Mouse (Mus musculus) limb, embryonic 15.5 days (tissue): ENCODE results near the gene Cmpk1. TPM values are rescaled to one million over a fixed set of nuclear protein-coding genes. Genes with fewer than 3 reads are reported as not detected.

ENCODE experiments used
- ATAC-seq: fragments of 200-750 bp; cut with Nextera tagmentation; 2 replicates; pipeline ENCODE4 v1.8.0; 2017; ENCODE audit warnings: low read depth, moderate TSS enrichment; ENCODE audit not compliant: insufficient number of reproducible peaks, low FRiP score, low TSS enrichment
- H3K27ac ChIP-seq: fragments of 300-500 bp; sonication (generic); 2 replicates; pipeline ENCODE4 v1.5.1; 2015; ENCODE audit warnings: moderate library complexity, mild to moderate bottlenecking, inconsistent platforms
- H3K27me3 ChIP-seq: fragments of 300-500 bp; sonication (generic); 2 replicates; pipeline ENCODE4 v1.6.1; 2015; ENCODE audit warnings: inconsistent platforms
- H3K36me3 ChIP-seq: fragments of 300-500 bp; sonication (generic); 2 replicates; pipeline ENCODE4 v1.6.1; 2015; ENCODE audit warnings: inconsistent platforms
- H3K4me1 ChIP-seq: fragments of 300-500 bp; sonication (generic); 2 replicates; pipeline ENCODE4 v1.6.1; 2015; ENCODE audit warnings: inconsistent platforms
- H3K4me2 ChIP-seq: fragments of 300-500 bp; sonication (generic); 2 replicates; pipeline ENCODE4 v1.6.1; 2015; ENCODE audit warnings: mild to moderate bottlenecking, inconsistent platforms
- H3K4me3 ChIP-seq: fragments of 300-500 bp; sonication (generic); 2 replicates; pipeline ENCODE4 v1.5.1; 2015; ENCODE audit warnings: mild to moderate bottlenecking, inconsistent platforms
- H3K9ac ChIP-seq: fragments of 300-500 bp; sonication (generic); 2 replicates; pipeline ENCODE4 v1.6.1; 2015; ENCODE audit warnings: inconsistent platforms
- H3K9me3 ChIP-seq: fragments of 300-500 bp; sonication (generic); 2 replicates; pipeline ENCODE4 v1.6.1; 2016; ENCODE audit warnings: inconsistent platforms
- WGBS: fragments of 180-500 bp; shearing (Covaris S2); methylation state at CpG from one replicate; pipeline ENCODE4 v1.1.7; 2015; 5-methylcytosine and 5-hydroxymethylcytosine counted together
- polyA plus RNA-seq: library from polyadenylated mRNA; unstranded; fragments of >200 nt; fragmentation: Nextera tagmentation; extraction: Ambion mirVana; gene quantifications from 2 replicates; pipeline ENCODE4 v1.2.1, GENCODE M21; 2015

Gene Cmpk1
- polyA plus RNA-seq: 125 and 130 TPM in 2 replicates

DNA sequence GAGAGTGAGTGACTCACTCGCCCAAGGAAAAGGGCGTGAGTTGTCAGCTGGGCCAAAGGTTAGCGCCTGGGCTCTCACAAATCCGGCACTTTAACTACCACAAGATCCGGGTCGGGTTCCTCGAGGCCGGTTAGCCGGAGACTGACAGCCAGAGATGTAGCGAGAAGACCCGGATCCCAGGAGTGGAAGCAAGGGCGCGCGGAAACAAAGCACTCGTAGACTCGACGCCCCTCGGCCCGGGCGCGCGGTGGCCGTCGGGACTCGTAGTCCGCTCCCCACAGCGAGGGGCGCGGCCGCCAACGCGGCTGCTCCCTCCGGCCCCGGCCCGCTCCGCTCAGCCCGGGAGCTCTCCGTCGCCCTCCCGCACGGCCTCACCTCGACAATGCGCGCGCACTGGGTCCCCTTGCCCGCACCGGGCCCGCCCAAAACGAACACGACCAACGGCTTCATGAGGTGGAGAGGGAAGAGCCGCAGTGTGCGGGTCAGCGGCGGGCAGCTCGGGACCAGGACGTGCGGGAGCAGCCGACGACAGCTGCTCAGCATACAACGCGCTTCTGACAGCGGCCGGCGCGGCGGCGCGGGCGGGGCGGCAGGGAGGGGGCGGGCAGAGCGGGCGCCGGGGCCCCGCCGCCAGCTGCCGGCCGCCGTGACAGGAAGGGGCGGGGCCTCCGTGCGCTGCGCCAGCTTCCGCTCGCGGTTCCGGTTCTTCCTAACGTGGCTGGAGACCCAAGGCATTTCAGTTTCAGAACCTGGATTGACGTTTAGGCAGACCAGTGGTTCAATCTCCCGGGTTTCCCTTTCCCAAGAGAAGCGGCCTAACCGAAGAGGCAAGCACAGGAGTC lies at the start of gene Cmpk1:
Cmpk1 (minus strand) TSS at position 651 of the 842 bp plus-strand sequence.
- Histone ChIP-seq H3K27ac (peak within 1 kb of the TSS; percentile 100), H3K9ac (peak within 1 kb of the TSS; percentile 98), H3K27me3 (no peaks in the 10 kb centered on the region), H3K4me2 (peak within 1 kb of the TSS; percentile 59), H3K4me1 (no peaks in the 10 kb centered on the region; the same call in 1 of the 2 replicates), H3K4me3 (peak within 1 kb of the TSS; percentile 91), H3K9me3 (no peaks in the 10 kb centered on the region), H3K36me3 (no peaks in the 10 kb centered on the region)
- peak; percentile 96 for ATAC-seq
- WGBS: under 1% methylated on average over 85 of the region's 93 CpGs

DNA sequence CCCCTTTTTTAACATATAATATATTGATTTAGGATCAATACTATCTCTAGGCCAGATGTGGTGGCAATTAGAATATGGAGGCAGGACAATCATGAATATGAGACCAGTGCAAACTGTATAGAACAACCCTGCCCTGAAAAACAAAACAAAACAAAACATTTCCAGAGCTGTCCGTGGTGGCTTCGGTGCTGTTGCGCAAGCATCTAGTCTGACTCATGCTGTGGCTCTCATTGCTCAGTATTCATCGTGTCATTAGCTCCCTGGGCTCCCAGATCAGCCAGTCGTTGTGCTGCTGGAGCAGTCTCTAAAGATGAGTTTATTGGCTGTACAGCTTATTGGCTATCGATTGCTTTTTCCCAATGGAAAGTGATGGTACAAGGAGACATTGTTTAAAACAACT lies 48.0 kb upstream of the Cmpk1 start:
- Histone ChIP-seq H3K27ac (no peak overlapping the region), H3K9ac (no peak overlapping the region), H3K4me3 (no peak overlapping the region), H3K9me3 (no peaks in the 10 kb centered on the region), H3K4me2 (no peak overlapping the region), H3K36me3 (peaks cover 22% of the 10 kb centered on the region), H3K4me1 (no peaks in the 10 kb centered on the region), H3K27me3 (no peaks in the 10 kb centered on the region)
- no peak for ATAC-seq
- 78% methylated on average over 6 of the region's 6 CpGs for WGBS

DNA sequence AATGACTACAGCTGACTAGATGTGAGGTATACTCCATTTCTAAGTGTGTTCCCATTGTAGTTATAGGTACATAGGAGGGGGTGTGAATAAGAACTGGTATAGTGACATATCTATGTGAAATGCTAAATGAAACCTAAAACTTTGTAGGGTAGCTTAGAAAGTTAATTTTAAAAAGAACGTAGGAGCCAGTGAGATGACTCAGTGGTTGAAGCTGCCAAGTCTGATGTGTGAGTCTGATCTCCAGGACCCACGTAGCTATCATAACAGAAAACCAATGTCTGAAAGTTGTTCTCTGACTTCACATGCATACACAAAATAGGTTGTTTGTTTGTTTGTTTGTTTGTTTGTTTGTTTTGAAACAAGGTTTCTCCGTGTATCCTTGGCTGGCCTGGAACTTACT lies 33.0 kb upstream of the Cmpk1 start:
- H3K27ac ChIP-seq: no peak overlapping the region
- H3K9me3 ChIP-seq: no peaks in the 10 kb centered on the region
- H3K36me3 ChIP-seq: peaks cover 48% of the 10 kb centered on the region
- no peak overlapping the region for H3K9ac ChIP-seq
- H3K4me3 ChIP-seq: no peak overlapping the region
- H3K4me1 ChIP-seq: no peaks in the 10 kb centered on the region
- no peak overlapping the region for H3K4me2 ChIP-seq
- H3K27me3 ChIP-seq: no peaks in the 10 kb centered on the region
- 91% methylated on average over 3 of the region's 3 CpGs for WGBS
- no peak for ATAC-seq

GRCm38 (mm10) chr4:115014276-115014675 lies 27.2 kb upstream of the Cmpk1 start:
- Histone ChIP-seq H3K4me3 (no peak overlapping the region), H3K27me3 (no peaks in the 10 kb centered on the region), H3K4me1 (no peaks in the 10 kb centered on the region), H3K36me3 (peaks cover 48% of the 10 kb centered on the region), H3K9me3 (no peaks in the 10 kb centered on the region), H3K4me2 (no peak overlapping the region), H3K9ac (no peak overlapping the region), H3K27ac (no peak overlapping the region)
- WGBS: 87% methylated on average over 3 of the region's 3 CpGs
- no peak for ATAC-seq

DNA sequence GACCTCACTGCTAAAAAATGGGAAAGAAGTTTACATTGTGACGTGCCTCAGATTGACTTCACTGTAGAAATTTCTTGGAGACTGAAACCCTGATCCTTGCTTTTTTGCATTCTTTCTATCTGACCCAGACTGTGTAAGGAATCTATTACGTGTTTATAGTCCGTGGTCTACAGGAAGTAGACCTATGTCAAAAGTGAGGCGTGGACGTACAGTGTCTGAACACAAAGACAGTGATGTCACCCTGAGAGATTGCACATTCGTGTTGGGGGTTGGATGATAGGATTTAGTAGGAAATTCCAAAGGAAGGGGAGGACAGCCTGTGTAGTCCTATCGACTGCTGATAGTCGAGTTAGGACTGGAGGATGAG lies 13.4 kb upstream of the Cmpk1 start:
- peaks cover 15% of the 10 kb centered on the region for H3K4me1 ChIP-seq
- WGBS: under 1% methylated on average over 8 of the region's 8 CpGs
- H3K9me3 ChIP-seq: no peaks in the 10 kb centered on the region
- peak overlapping the region; percentile 77 for H3K27ac ChIP-seq
- H3K27me3 ChIP-seq: no peaks in the 10 kb centered on the region
- H3K9ac ChIP-seq: peak overlapping the region; percentile 58
- peak overlapping the region; percentile 81 for H3K4me2 ChIP-seq
- ATAC-seq: no peak
- peak overlapping the region; percentile 68 for H3K4me3 ChIP-seq
- peaks cover 17% of the 10 kb centered on the region for H3K36me3 ChIP-seq

- Histone ChIP-seq H3K4me3 (peak within 1 kb of the TSS; percentile 68), H3K4me2 (peak within 1 kb of the TSS; percentile 81), H3K27ac (peak within 1 kb of the TSS; percentile 94), H3K36me3 (peaks cover 13% of the 10 kb centered on the region), H3K9ac (peak within 1 kb of the TSS; percentile 58), H3K9me3 (no peaks in the 10 kb centered on the region), H3K4me1 (peaks cover 15% of the 10 kb centered on the region), H3K27me3 (no peaks in the 10 kb centered on the region)
- peak; percentile 100 for ATAC-seq
- WGBS: under 1% methylated on average over 52 of the region's 52 CpGs
Observed at GRCm38 (mm10) chr4:114999773-115000428, 12.9 kb upstream of the Cmpk1 start, which contains the start of gene Stil. Gene Stil, plus strand, starts transcription at chr4:115000159.

- WGBS: 8% methylated on average over 9 of the region's 9 CpGs
- Histone ChIP-seq H3K27me3 (0 out of 2 replicates have a peak, but pooled peaks cover 2% of the 10 kb centered on the region), H3K4me3 (peak overlapping the region; percentile 68), H3K4me1 (peaks cover 15% of the 10 kb centered on the region), H3K27ac (peak overlapping the region; percentile 94), H3K36me3 (peaks cover 11% of the 10 kb centered on the region; the same call in 1 of the 2 replicates), H3K9me3 (no peaks in the 10 kb centered on the region), H3K4me2 (peak overlapping the region; percentile 81), H3K9ac (peak overlapping the region; percentile 50; the same call in 1 of the 2 replicates)
- peak; percentile 31 for ATAC-seq
Observed at GRCm38 (mm10) chr4:114999445-114999772, 12.4 kb upstream of the Cmpk1 start.

DNA sequence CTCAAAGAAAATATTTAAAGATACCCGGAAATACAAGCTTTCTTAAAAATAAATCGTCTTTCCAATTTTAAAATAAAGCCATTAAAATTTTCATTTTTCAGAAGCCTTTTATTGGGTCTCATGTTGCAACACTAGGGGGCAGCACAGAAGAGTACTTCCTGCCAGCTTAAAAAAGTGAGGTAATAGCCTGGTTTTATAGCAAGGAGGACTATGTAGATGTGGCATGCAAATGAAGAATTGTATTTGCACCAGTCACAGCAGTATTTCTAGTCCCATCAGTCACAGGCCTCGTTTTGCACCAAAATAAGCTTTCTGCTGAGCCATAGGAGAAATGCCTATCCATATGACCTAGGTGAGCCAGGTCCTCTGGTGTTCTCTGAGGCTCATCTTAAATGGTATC lies 10.0 kb upstream of the Cmpk1 start:
- H3K4me1 ChIP-seq: peaks cover 15% of the 10 kb centered on the region
- no peak overlapping the region for H3K4me3 ChIP-seq
- WGBS: 53% methylated on average over 3 of the region's 3 CpGs
- H3K9me3 ChIP-seq: no peaks in the 10 kb centered on the region
- no peak overlapping the region for H3K9ac ChIP-seq
- H3K27me3 ChIP-seq: 0 out of 2 replicates have a peak, but pooled peaks cover 2% of the 10 kb centered on the region
- H3K4me2 ChIP-seq: no peak overlapping the region
- H3K27ac ChIP-seq: no peak overlapping the region
- H3K36me3 ChIP-seq: no peaks in the 10 kb centered on the region
- ATAC-seq: no peak

DNA sequence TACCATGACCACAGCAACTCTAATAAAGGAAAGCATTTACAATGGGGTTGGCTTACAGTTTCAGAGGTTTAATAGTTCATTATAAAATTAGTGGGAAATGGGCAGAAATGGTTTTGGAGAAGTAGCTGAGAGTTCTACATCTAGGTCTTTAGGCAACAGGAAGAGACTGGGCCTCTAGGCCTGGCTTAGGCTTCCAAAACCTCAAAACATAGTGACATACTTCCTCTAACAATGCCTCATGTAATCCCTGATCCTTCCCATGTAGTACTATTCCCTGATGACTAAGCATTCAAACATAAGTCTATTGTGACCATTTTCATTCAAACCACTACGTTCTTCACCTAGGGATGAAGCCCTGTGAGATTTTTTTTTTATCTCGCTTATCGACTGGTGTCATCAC lies 7.2 kb upstream of the Cmpk1 start:
- Histone ChIP-seq H3K9ac (no peak overlapping the region), H3K9me3 (no peaks in the 10 kb centered on the region), H3K4me1 (no peaks in the 10 kb centered on the region), H3K4me3 (no peak overlapping the region), H3K36me3 (no peaks in the 10 kb centered on the region), H3K4me2 (no peak overlapping the region), H3K27me3 (0 out of 2 replicates have a peak, but pooled peaks cover 2% of the 10 kb centered on the region), H3K27ac (no peak overlapping the region)
- 89% methylated on average over 3 of the region's 3 CpGs for WGBS
- ATAC-seq: no peak

- WGBS: 1% methylated on average over 8 of the region's 8 CpGs
- Histone ChIP-seq H3K27ac (peak overlapping the region; percentile 100), H3K9me3 (no peaks in the 10 kb centered on the region), H3K4me3 (peak overlapping the region; percentile 91), H3K36me3 (no peaks in the 10 kb centered on the region), H3K4me1 (no peaks in the 10 kb centered on the region; the same call in 1 of the 2 replicates), H3K27me3 (no peaks in the 10 kb centered on the region), H3K4me2 (peak overlapping the region; percentile 59), H3K9ac (peak overlapping the region; percentile 98)
- no peak; the same call in 1 of the 2 replicates for ATAC-seq
Observed at GRCm38 (mm10) chr4:114986211-114986590, 840 bp downstream of the Cmpk1 start.

- 90% methylated on average over 1 of the region's 1 CpGs for WGBS
- Histone ChIP-seq H3K36me3 (no peaks in the 10 kb centered on the region), H3K4me1 (no peaks in the 10 kb centered on the region; the same call in 1 of the 2 replicates), H3K27ac (no peak overlapping the region), H3K9ac (no peak overlapping the region), H3K4me2 (no peak overlapping the region), H3K4me3 (no peak overlapping the region), H3K9me3 (no peaks in the 10 kb centered on the region), H3K27me3 (no peaks in the 10 kb centered on the region)
- ATAC-seq: no peak
Observed at GRCm38 (mm10) chr4:114983020-114983419, 4.0 kb downstream of the Cmpk1 start.

- Histone ChIP-seq H3K27me3 (no peaks in the 10 kb centered on the region), H3K9ac (no peak overlapping the region), H3K9me3 (no peaks in the 10 kb centered on the region), H3K4me1 (no peaks in the 10 kb centered on the region; the same call in 1 of the 2 replicates), H3K36me3 (no peaks in the 10 kb centered on the region), H3K4me2 (no peak overlapping the region), H3K4me3 (no peak overlapping the region), H3K27ac (no peak overlapping the region)
- ATAC-seq: no peak
- 77% methylated on average over 1 of the region's 1 CpGs for WGBS
Observed at GRCm38 (mm10) chr4:114982619-114983018, 4.4 kb downstream of the Cmpk1 start.
